ENCODE assay signal across 8 mouse cellular contexts in the genomic region with DNA sequence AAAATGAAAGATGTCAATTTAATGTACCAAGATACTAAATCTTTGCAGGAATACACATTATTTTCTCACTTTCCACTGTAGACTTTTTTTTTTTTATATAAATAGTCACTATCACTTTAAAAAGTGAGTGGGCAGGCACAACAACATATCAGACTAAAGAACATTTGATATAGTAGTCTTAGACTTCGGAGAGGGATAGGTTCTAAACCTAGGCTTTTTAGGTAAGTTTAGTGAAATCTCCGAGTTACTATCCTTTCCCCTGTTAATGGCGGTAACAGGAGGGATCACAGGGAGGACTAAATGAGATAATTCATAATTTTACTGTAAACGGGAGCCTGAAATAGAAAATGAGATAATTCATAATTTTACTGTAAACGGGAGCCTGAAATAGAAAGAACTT. TPM values are rescaled to one million over a fixed set of nuclear protein-coding genes. Genes with fewer than 3 reads are reported as not detected.
DNase-seq lines count a peak whose midpoint lies in the region; ATAC-seq and TF ChIP-seq lines count a peak whose summit lies in the region.

No protein-coding gene starts in this region.

- no peaks in the 10 kb centered on the region for H3K4me1 ChIP-seq in heart, postnatal 0 days (ENCODE audit: control insufficient read depth, insufficient read depth)
- peaks cover 4% of the 10 kb centered on the region for H3K4me1 ChIP-seq in embryonic facial prominence, embryonic 10.5 days
- peaks cover 9% of the 10 kb centered on the region for H3K4me1 ChIP-seq in hindbrain, embryonic 14.5 days (replicated peaks; ENCODE audit: control insufficient read depth, insufficient read depth, low read length)
- H3K4me1 ChIP-seq in midbrain, embryonic 12.5 days = peaks cover 4% of the 10 kb centered on the region

- 31% methylated on average over 5 of the region's 5 CpGs for WGBS in heart, postnatal 0 days
- 50% methylated on average over 5 of the region's 5 CpGs for WGBS in embryonic facial prominence, embryonic 10.5 days
- 50% methylated on average over 5 of the region's 5 CpGs for WGBS in hindbrain, embryonic 14.5 days
- WGBS in midbrain, embryonic 12.5 days = 49% methylated on average over 5 of the region's 5 CpGs

- H3K9me3 ChIP-seq in heart, postnatal 0 days (replicated peaks; ENCODE audit: control insufficient read depth, low read length) = no peaks in the 10 kb centered on the region
- no peaks in the 10 kb centered on the region for H3K9me3 ChIP-seq in embryonic facial prominence, embryonic 10.5 days
- no peaks in the 10 kb centered on the region for H3K9me3 ChIP-seq in hindbrain, embryonic 14.5 days (ENCODE audit: control insufficient read depth, low read length)
- no peaks in the 10 kb centered on the region for H3K9me3 ChIP-seq in midbrain, embryonic 12.5 days

- no peaks in the 10 kb centered on the region for H3K27me3 ChIP-seq in heart, postnatal 0 days (ENCODE audit: control insufficient read depth, insufficient read depth, low read length)
- H3K27me3 ChIP-seq in embryonic facial prominence, embryonic 10.5 days (replicated peaks; ENCODE audit: low read depth, poor library complexity, severe bottlenecking) = no peaks in the 10 kb centered on the region
- H3K27me3 ChIP-seq in hindbrain, embryonic 14.5 days (ENCODE audit: control insufficient read depth, insufficient read depth, low read length) = no peaks in the 10 kb centered on the region
- H3K27me3 ChIP-seq in midbrain, embryonic 12.5 days = no peaks in the 10 kb centered on the region

- H3K36me3 ChIP-seq in heart, postnatal 0 days (replicated peaks; ENCODE audit: control insufficient read depth, insufficient read depth, low read length) = no peaks in the 10 kb centered on the region
- H3K36me3 ChIP-seq in embryonic facial prominence, embryonic 10.5 days (replicated peaks) = no peaks in the 10 kb centered on the region
- H3K36me3 ChIP-seq in hindbrain, embryonic 14.5 days (replicated peaks; ENCODE audit: control insufficient read depth, insufficient read depth) = no peaks in the 10 kb centered on the region
- H3K36me3 ChIP-seq in midbrain, embryonic 12.5 days = no peaks in the 10 kb centered on the region

- H3K27ac ChIP-seq in heart, postnatal 0 days (ENCODE audit: low read depth) = no peak overlapping the region
- no peak overlapping the region for H3K27ac ChIP-seq in embryonic facial prominence, embryonic 10.5 days (replicated peaks)
- no peak overlapping the region for H3K27ac ChIP-seq in hindbrain, embryonic 14.5 days
- no peak overlapping the region for H3K27ac ChIP-seq in midbrain, embryonic 12.5 days (replicated peaks)

- TF ChIP-seq EP300 in heart, postnatal 0 days (IDR thresholded peaks at IDR 0.05; ENCODE audit: low read depth) = no peak

- no peak overlapping the region for H3K9ac ChIP-seq in heart, postnatal 0 days (replicated peaks; ENCODE audit: low read depth, low read length)
- no peak overlapping the region for H3K9ac ChIP-seq in hindbrain, embryonic 14.5 days
- H3K9ac ChIP-seq in midbrain, embryonic 12.5 days (replicated peaks) = no peak overlapping the region

- H3K4me3 ChIP-seq in heart, postnatal 0 days (ENCODE audit: low read depth, low read length) = peak overlapping the region; percentile 95
- H3K4me3 ChIP-seq in embryonic facial prominence, embryonic 10.5 days = peak overlapping the region; percentile 83
- H3K4me3 ChIP-seq in hindbrain, embryonic 14.5 days (replicated peaks; ENCODE audit: low read length) = peak overlapping the region; percentile 62; the same call in 1 of the 2 replicates
- H3K4me3 ChIP-seq in midbrain, embryonic 12.5 days = no peak overlapping the region

- no peak for DNase-seq in heart, postnatal 0 days (ENCODE audit: low spot score)
- no peak for DNase-seq in heart, adult 11 months
- DNase-seq in embryonic facial prominence, embryonic 10.5 days (ENCODE audit: low spot score) = no peak
- no peak for DNase-seq in hindbrain, embryonic 14.5 days (ENCODE audit: low spot score)
- no peak for DNase-seq in layer of hippocampus, adult 9-10 months (ENCODE audit: low spot score)
- DNase-seq in spleen, postnatal 14 days (ENCODE audit: low spot score in 2 of 2) = no peak
- no peak for DNase-seq in frontal cortex, postnatal 25 days (ENCODE audit: low spot score in 2 of 2)

- ATAC-seq in heart, postnatal 0 days (ENCODE audit: insufficient read depth, low read depth) = no peak; the same call in 1 of the 2 replicates
- peak; percentile 43; the same call in 1 of the 2 replicates for ATAC-seq in hindbrain, embryonic 14.5 days (ENCODE audit: low FRiP score)
- ATAC-seq in midbrain, embryonic 12.5 days (ENCODE audit: low FRiP score, low read depth) = peak; percentile 44

- H3K4me2 ChIP-seq in heart, postnatal 0 days (ENCODE audit: low read depth, low read length) = peak overlapping the region; percentile 75
- H3K4me2 ChIP-seq in hindbrain, embryonic 14.5 days (replicated peaks) = peak overlapping the region; percentile 66
- H3K4me2 ChIP-seq in midbrain, embryonic 12.5 days (replicated peaks) = peak overlapping the region; percentile 52; the same call in 1 of the 2 replicates

- no peak for TF ChIP-seq CTCF in heart, postnatal 0 days (IDR thresholded peaks at IDR 0.05; ENCODE audit: low read depth)

RNA-seq across cellular contexts. Expression of gene Vps41, which starts 0.4 kb away (rescaled TPM):
- 25.2 and 28.9 TPM in 2 replicates for total RNA-seq in heart, postnatal 0 days (2014; rRNA removed; ENCODE audit: low replicate concordance)
- 29.9 and 32.6 TPM in 2 replicates for polyA plus RNA-seq in heart, postnatal 0 days (2015; fragmentation: Nextera tagmentation; extraction: Ambion mirVana)
- 61.9 and 64.0 TPM in 2 replicates for polyA plus RNA-seq in embryonic facial prominence, embryonic 10.5 days (2016; fragmentation: Nextera tagmentation; extraction: Ambion mirVana)
- 130 and 139 TPM in 2 replicates for polyA plus RNA-seq in hindbrain, embryonic 14.5 days (2014; fragmentation: Nextera tagmentation; extraction: Ambion mirVana)
- polyA plus RNA-seq in midbrain, embryonic 12.5 days (2016; fragmentation: Nextera tagmentation; extraction: Ambion mirVana) = 107 and 108 TPM in 2 replicates
